Mouse (Mus musculus) intestine, embryonic 14.5 days (tissue): ENCODE measurements around the gene Spef1. TPM values are rescaled to one million over a fixed set of nuclear protein-coding genes. Genes with fewer than 3 reads are reported as not detected.
A peak's percentile ranks its signal among the peaks of the same experiment; 100 is the strongest.

Source experiments
- ATAC-seq: fragments of 200-750 bp; cut with Nextera tagmentation; replicated peaks from 2 replicates; pipeline ENCODE4 v1.8.0; 2017; ENCODE audit warnings: low read depth, moderate number of reproducible peaks, moderate TSS enrichment, moderate library complexity; ENCODE audit not compliant: low FRiP score, low TSS enrichment
- DNase-seq: peaks from one replicate; pipeline ENCODE4 v3.0.0-alpha.2; 2018; ENCODE audit warnings: low spot score
- H3K27ac ChIP-seq: fragments of 300-500 bp; sonication (generic); 2 replicates; pipeline ENCODE4 v1.5.1; 2014; ENCODE audit warnings: low read depth, mild to moderate bottlenecking, control low read depth
- H3K27me3 ChIP-seq: fragments of 300-500 bp; sonication (generic); replicated peaks from 2 replicates; pipeline ENCODE4 v1.6.1; 2014; ENCODE audit warnings: low read length, control low read depth; ENCODE audit not compliant: control insufficient read depth, insufficient read depth
- H3K36me3 ChIP-seq: fragments of 300-500 bp; sonication (generic); 2 replicates; pipeline ENCODE4 v1.6.1; 2014; ENCODE audit warnings: low read length, control low read depth; ENCODE audit not compliant: control insufficient read depth, insufficient read depth
- H3K4me1 ChIP-seq: fragments of 300-500 bp; sonication (generic); replicated peaks from 2 replicates; pipeline ENCODE4 v1.6.1; 2014; ENCODE audit warnings: low read length, control low read depth, mixed read lengths; ENCODE audit not compliant: control insufficient read depth, insufficient read depth
- H3K4me2 ChIP-seq: fragments of 300-500 bp; sonication (generic); 2 replicates; pipeline ENCODE4 v1.6.1; 2014; ENCODE audit warnings: low read length
- H3K4me3 ChIP-seq: fragments of 300-500 bp; sonication (generic); 2 replicates; pipeline ENCODE4 v1.5.1; 2014; ENCODE audit warnings: low read depth, low read length, control low read depth, mixed read lengths
- H3K9ac ChIP-seq: fragments of 300-500 bp; sonication (generic); 2 replicates; pipeline ENCODE4 v1.6.1; 2014; ENCODE audit warnings: mild to moderate bottlenecking, low read length
- H3K9me3 ChIP-seq: fragments of 300-500 bp; sonication (generic); 2 replicates; pipeline ENCODE4 v1.6.1; 2016; ENCODE audit warnings: low read length, control low read depth; ENCODE audit not compliant: control insufficient read depth
- WGBS: fragments of 180-500 bp; shearing (Covaris S2); extraction: QIAGEN DNeasy Blood & Tissue Kit; methylation state at CpG from one replicate; pipeline ENCODE4 v1.1.7; 2014; 5-methylcytosine and 5-hydroxymethylcytosine counted together
- polyA plus RNA-seq: library from polyadenylated mRNA; unstranded; fragments of >200 nt; fragmentation: Nextera tagmentation; extraction: Ambion mirVana; gene quantifications from 2 replicates; pipeline ENCODE4 v1.2.1, GENCODE M21; 2014

Gene Spef1
- polyA plus RNA-seq, 1 experiment from 2014 or later: 6.4 TPM

DNA sequence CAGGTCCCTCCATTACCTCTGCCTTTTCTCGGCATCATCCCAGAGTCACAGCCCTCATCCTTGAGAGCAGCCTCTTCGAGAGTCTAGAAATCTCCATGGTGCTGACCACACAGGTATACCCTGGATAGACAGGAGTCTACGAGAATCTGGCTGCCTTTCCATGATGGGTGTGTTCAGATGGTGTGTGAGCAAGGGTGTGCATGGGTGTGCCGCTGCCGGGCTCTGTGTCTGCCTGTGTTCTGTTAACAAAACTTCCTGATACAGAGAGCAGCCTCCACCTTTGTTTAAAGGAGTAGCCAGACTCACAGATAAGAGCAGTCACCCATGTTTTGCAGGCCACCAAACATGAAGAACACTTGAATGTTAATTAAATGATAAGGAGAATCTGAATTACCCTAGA is 57.2 kb downstream of the Spef1 start:
- Histone ChIP-seq H3K27ac (no peak overlapping the region), H3K36me3 (peaks cover 12% of the 10 kb centered on the region; the same call in 1 of the 2 replicates), H3K27me3 (no peaks in the 10 kb centered on the region), H3K4me1 (peaks cover 16% of the 10 kb centered on the region), H3K4me3 (no peak overlapping the region), H3K4me2 (no peak overlapping the region), H3K9me3 (no peaks in the 10 kb centered on the region), H3K9ac (no peak overlapping the region)
- DNase-seq: no peak
- no peak for ATAC-seq
- WGBS: 57% methylated on average over 5 of the region's 5 CpGs

DNA sequence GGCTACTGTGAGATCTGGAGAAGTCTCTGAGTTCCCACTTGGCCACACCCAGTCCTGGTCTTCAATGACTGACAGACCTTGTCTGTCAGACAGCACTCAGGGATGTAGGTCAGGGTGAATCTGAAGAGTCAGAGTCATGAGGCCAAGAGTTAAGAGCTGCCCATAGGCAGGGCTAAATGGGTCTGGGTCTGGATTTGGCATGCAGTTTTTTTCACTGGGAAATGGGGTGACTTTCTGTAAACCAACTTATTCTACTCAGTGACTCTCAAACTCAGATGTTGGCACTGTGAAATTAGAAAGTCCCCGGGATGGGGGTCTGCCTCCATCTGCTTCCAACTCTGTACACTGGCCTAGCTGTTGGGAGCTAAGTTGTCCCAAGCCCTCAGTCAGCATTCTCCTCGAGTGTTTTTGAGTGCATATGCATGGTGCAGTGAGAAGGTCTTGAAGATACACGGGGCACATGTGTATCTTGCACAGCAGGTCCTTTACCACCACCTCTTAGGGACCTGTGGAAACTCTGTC is 58.4 kb downstream of the Spef1 start:
- Histone ChIP-seq H3K27me3 (no peaks in the 10 kb centered on the region), H3K9me3 (no peaks in the 10 kb centered on the region), H3K4me1 (peaks cover 16% of the 10 kb centered on the region), H3K9ac (no peak overlapping the region), H3K36me3 (0 out of 2 replicates have a peak, but pooled peaks cover 2% of the 10 kb centered on the region), H3K27ac (no peak overlapping the region), H3K4me2 (peak overlapping the region; percentile 64), H3K4me3 (no peak overlapping the region)
- no peak for ATAC-seq
- 75% methylated on average over 3 of the region's 3 CpGs for WGBS
- DNase-seq: no peak

DNA sequence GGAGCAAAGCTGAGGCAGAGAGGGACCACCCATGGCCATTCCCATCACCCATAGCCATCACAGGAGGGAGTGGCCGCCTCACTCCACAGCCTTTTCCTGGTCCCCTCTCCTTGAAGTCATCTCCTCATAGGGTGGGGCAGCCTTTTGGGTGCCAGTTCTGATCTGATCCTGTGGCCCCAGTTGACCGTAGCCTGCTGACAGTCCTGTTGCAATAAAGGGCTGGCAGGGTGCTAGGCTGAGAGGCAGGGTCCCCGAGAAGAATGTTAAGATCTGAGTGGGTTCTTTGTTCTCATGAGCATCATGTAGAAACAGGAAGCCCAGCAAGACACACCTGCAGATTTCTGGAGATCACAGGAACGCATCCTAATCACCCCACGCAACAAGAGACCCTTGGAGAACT is 58.9 kb downstream of the Spef1 start:
- 77% methylated on average over 5 of the region's 5 CpGs for WGBS
- peak overlapping the region; percentile 58 for H3K4me3 ChIP-seq
- H3K4me2 ChIP-seq: peak overlapping the region; percentile 64
- no peak for DNase-seq
- ATAC-seq: no peak
- no peaks in the 10 kb centered on the region for H3K9me3 ChIP-seq
- H3K4me1 ChIP-seq: peaks cover 16% of the 10 kb centered on the region
- 0 out of 2 replicates have a peak, but pooled peaks cover 2% of the 10 kb centered on the region for H3K36me3 ChIP-seq
- H3K9ac ChIP-seq: peak overlapping the region; percentile 81; the same call in 1 of the 2 replicates
- no peaks in the 10 kb centered on the region for H3K27me3 ChIP-seq
- no peak overlapping the region for H3K27ac ChIP-seq

- peak within 1 kb of the TSS; percentile 81 for H3K9ac ChIP-seq
- H3K4me1 ChIP-seq: peaks cover 16% of the 10 kb centered on the region
- H3K36me3 ChIP-seq: 0 out of 2 replicates have a peak, but pooled peaks cover 1% of the 10 kb centered on the region
- ATAC-seq (peak; percentile 90), DNase-seq (peak; percentile 84)
- H3K4me2 ChIP-seq: peak within 1 kb of the TSS; percentile 64
- H3K27ac ChIP-seq: peak within 1 kb of the TSS; percentile 72
- peak within 1 kb of the TSS; percentile 58 for H3K4me3 ChIP-seq
- H3K9me3 ChIP-seq: no peaks in the 10 kb centered on the region
- under 1% methylated on average over 26 of the region's 28 CpGs for WGBS
- H3K27me3 ChIP-seq: no peaks in the 10 kb centered on the region
Measured at GRCm38 (mm10) chr2:131127161-131127730, 59.8 kb downstream of the Spef1 start, which contains the start of gene Hspa12b. Gene Hspa12b (plus strand): TSS chr2:131127280.

DNA sequence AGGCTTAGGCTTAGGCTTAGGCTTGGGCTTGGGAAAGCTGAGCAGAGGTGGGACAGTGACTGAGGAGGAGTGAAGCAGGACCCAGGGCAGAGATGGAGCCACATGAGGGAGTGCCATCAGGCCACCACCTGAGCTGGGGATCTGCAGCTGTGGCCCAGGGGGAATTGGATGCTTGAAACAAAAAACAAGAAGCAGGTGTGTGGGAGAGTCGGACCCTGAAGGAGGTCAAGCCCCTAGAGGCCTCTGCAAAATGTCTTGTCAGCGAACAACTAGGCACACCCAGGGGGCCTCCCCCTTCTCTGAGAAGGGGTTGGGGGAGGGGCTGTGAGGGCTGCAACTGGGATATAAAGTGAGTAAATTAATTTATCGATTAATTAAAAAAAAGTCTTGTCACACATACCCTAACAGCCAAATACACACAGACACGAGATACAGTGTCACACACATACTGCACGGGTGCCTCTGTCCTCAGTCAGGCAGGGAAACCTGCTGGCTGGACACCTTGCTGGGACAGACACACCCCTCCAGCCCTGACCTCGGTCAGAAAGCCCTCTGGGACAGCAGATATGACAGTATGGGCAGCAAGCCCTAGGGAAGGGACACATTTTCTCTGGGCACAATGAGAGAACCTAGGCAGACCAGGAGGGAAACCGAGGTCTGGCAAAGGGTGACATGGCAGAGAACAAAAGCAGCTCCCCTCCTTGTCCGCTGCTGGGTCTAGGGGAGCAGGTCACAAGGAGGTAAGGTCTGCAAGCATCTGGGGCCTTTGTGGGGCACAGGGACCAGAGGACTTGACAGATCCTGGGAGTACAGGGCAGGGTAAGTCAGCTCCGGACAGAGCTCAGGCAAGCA is 60.9 kb downstream of the Spef1 start:
- Histone ChIP-seq H3K9me3 (no peaks in the 10 kb centered on the region), H3K36me3 (no peaks in the 10 kb centered on the region), H3K4me1 (peaks cover 16% of the 10 kb centered on the region), H3K27me3 (no peaks in the 10 kb centered on the region), H3K4me3 (no peak overlapping the region), H3K9ac (peak overlapping the region; percentile 81; the same call in 1 of the 2 replicates), H3K4me2 (peak overlapping the region; percentile 64; the same call in 1 of the 2 replicates), H3K27ac (no peak overlapping the region)
- WGBS: 50% methylated on average over 9 of the region's 9 CpGs
- DNase-seq (no peak), ATAC-seq (no peak)

GRCm38 (mm10) chr2:131125157-131125963 is 61.7 kb downstream of the Spef1 start:
- Histone ChIP-seq H3K4me3 (no peak overlapping the region), H3K4me2 (no peak overlapping the region), H3K27ac (no peak overlapping the region), H3K27me3 (no peaks in the 10 kb centered on the region), H3K9ac (no peak overlapping the region), H3K4me1 (peaks cover 16% of the 10 kb centered on the region), H3K9me3 (no peaks in the 10 kb centered on the region), H3K36me3 (no peaks in the 10 kb centered on the region)
- WGBS: 87% methylated on average over 9 of the region's 9 CpGs
- DNase-seq: no peak
- no peak for ATAC-seq

GRCm38 (mm10) chr2:131124166-131124565 is 62.9 kb downstream of the Spef1 start:
- H3K27me3 ChIP-seq: no peaks in the 10 kb centered on the region
- H3K4me1 ChIP-seq: peaks cover 16% of the 10 kb centered on the region
- ATAC-seq: no peak
- H3K9me3 ChIP-seq: no peaks in the 10 kb centered on the region
- H3K9ac ChIP-seq: no peak overlapping the region
- no peak overlapping the region for H3K27ac ChIP-seq
- no peak overlapping the region for H3K4me3 ChIP-seq
- H3K4me2 ChIP-seq: no peak overlapping the region
- DNase-seq: no peak
- WGBS: 77% methylated on average over 3 of the region's 3 CpGs
- H3K36me3 ChIP-seq: no peaks in the 10 kb centered on the region
